Mouse (Mus musculus) megakaryocyte, embryonic 14.5 days (primary cell): ENCODE data around the gene Gamt.

Source experiments
- FLI1 ChIP-seq: IDR thresholded peaks from 2 replicates; pipeline ENCODE4 v1.6.1; 2012; ENCODE audit warnings: low read length, inconsistent platforms, mixed read lengths
- GATA1 ChIP-seq: IDR thresholded peaks from 3 replicates; pipeline ENCODE4 v1.6.1; 2012; ENCODE audit warnings: mixed read lengths, low read length, inconsistent platforms, borderline replicate concordance

DNA sequence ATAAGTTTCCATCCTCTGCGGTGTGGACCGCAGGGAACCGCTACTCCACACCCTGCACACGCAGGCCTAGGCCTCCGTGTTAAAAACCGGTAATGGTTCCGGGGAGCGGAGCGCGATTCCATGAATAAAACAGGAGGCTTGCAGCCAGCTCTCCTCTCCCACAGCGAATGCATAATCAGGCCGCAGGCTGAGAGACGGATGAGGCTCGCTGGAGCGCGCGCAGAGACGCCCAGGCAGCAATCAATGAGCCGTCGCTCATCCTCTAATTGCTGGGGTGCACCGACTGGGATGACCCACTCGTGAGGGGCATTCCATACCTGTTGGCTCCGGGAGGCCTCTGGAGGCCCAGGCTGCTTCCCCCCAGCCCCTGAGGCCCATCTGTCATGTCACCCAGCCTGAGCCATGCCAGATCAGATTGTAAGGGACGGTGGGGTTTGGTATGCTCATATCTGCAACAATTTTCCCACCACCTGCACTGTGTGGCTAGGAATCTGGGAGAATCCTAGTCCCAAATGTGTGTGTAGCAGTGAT is 51.9 kb downstream of the Gamt start:
- no peak for TF ChIP-seq GATA1
- no peak for TF ChIP-seq FLI1
